In the genomic region with DNA sequence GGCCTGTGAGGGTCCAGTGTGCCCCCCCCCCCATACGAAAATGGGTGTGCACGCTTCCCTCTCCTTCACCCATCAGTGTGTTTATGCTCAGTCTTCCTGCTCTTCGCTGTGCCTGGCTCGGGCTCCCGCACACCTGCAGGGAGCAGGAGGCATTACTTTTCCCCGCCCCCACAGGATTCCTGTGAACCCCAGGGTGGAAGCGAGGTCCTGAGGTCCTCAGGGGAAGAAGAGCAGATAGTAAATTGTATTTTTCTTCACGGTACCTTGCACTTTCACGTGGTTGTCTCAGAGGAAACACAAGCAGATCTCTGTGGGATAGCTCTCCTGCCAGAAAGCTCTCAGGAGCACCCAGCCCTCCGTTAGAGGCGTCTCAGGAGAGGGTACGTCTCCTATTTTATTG, we compare ENCODE assay signal across 20 mouse cellular contexts.
DNase-seq lines count a peak whose midpoint lies in the region; ATAC-seq and TF ChIP-seq lines count a peak whose summit lies in the region.
"Had no signal": no experiment of that assay in that cellular context is flagged by ENCODE, and none has a peak within 500 bp of the region (broad histone marks: within the 10 kb centered on the region; RNA-seq: fewer than 3 reads in every experiment).

No protein-coding gene starts in this region.

- no peak for ATAC-seq in embryonic facial prominence, embryonic 15.5 days (ENCODE audit: insufficient number of reproducible peaks, low FRiP score, low TSS enrichment, low read depth)
- ATAC-seq in stomach, postnatal 0 days (ENCODE audit: low FRiP score, low TSS enrichment), result no peak
- ATAC-seq: CD4-positive, CD25-positive, alpha-beta regulatory T cell, adult 4 months; intestine, embryonic 16.5 days; liver, embryonic 12.5 days had no signal

- DNase-seq in heart, adult 2 months, result no peak
- no peak for DNase-seq in heart, adult 11 months
- DNase-seq in left cerebral cortex, adult 2 months (ENCODE audit: extremely low spot score in 1 of 2, low spot score in 2 of 2), result no peak
- DNase-seq in left cerebral cortex, postnatal 36 days (ENCODE audit: low spot score in 2 of 2), result no peak
- DNase-seq in stomach, postnatal 0 days (ENCODE audit: low spot score), result peak; percentile 22
- no peak for DNase-seq in layer of hippocampus, postnatal 25 days (ENCODE audit: extremely low spot score in 1 of 2, low spot score in 1 of 2)
- DNase-seq: adrenal gland, postnatal 10 days; cerebellum, adult 18-20 months; cerebellum, postnatal 25 days; kidney, postnatal 14 days; lung, adult 18-20 months; lung, postnatal 10 days had no signal

- 61% methylated on average over 12 of the region's 12 CpGs for WGBS in heart, adult 2 months
- 28% methylated on average over 12 of the region's 12 CpGs for WGBS in embryonic facial prominence, embryonic 15.5 days
- WGBS in stomach, postnatal 0 days, result 30% methylated on average over 12 of the region's 12 CpGs

- intact Hi-C loops in heart, adult 2 months (cut with DNase I), result no loop called here
- intact Hi-C loops in left cerebral cortex, adult 2 months (cut with DNase I), result no loop called here
- intact Hi-C loops in left cerebral cortex, postnatal 36 days (cut with DNase I), result no loop called here

- no peak overlapping the region for H3K9ac ChIP-seq in heart, adult 2 months (ENCODE audit: low read depth, low read length)
- H3K9ac ChIP-seq in embryonic facial prominence, embryonic 15.5 days, result no peak overlapping the region
- H3K9ac ChIP-seq in stomach, postnatal 0 days (ENCODE audit: low read length), result peak overlapping the region; percentile 23; the same call in 1 of the 2 replicates
- H3K9ac ChIP-seq: forebrain, embryonic 12.5 days; hindbrain, embryonic 15.5 days; liver, embryonic 12.5 days had no signal

- peak overlapping the region; percentile 43 for H3K27ac ChIP-seq in heart, adult 2 months
- peak overlapping the region; percentile 70 for H3K27ac ChIP-seq in left cerebral cortex, adult 2 months
- peak overlapping the region; percentile 69 for H3K27ac ChIP-seq in embryonic facial prominence, embryonic 15.5 days (replicated peaks)
- peak overlapping the region; percentile 84 for H3K27ac ChIP-seq in stomach, postnatal 0 days (replicated peaks)
- H3K27ac ChIP-seq: forebrain, embryonic 12.5 days; hindbrain, embryonic 15.5 days; liver, embryonic 12.5 days; midbrain, embryonic 10.5 days had no signal

- no peaks in the 10 kb centered on the region for H3K4me1 ChIP-seq in heart, adult 2 months (ENCODE audit: control insufficient read depth, insufficient read depth, low read length)
- peaks cover 38% of the 10 kb centered on the region for H3K4me1 ChIP-seq in embryonic facial prominence, embryonic 15.5 days
- peaks cover 4% of the 10 kb centered on the region; the same call in 1 of the 2 replicates for H3K4me1 ChIP-seq in stomach, postnatal 0 days (replicated peaks; ENCODE audit: control insufficient read depth, insufficient read depth)
- H3K4me1 ChIP-seq: liver, embryonic 12.5 days had no signal

- no peaks in the 10 kb centered on the region for H3K27me3 ChIP-seq in heart, adult 2 months (ENCODE audit: control insufficient read depth, insufficient read depth, low read length)
- no peaks in the 10 kb centered on the region for H3K27me3 ChIP-seq in embryonic facial prominence, embryonic 15.5 days
- no peaks in the 10 kb centered on the region for H3K27me3 ChIP-seq in stomach, postnatal 0 days (ENCODE audit: control insufficient read depth, insufficient read depth, low read length)
- H3K27me3 ChIP-seq: hindbrain, embryonic 15.5 days; liver, embryonic 12.5 days had no signal

- TF ChIP-seq POLR2A in heart, adult 2 months (IDR thresholded peaks at IDR 0.05; ENCODE audit: insufficient read depth, low read depth, low read length), result no peak

- H3K9me3 ChIP-seq in embryonic facial prominence, embryonic 15.5 days (replicated peaks), result no peaks in the 10 kb centered on the region
- H3K9me3 ChIP-seq in stomach, postnatal 0 days (ENCODE audit: control insufficient read depth, low read length), result no peaks in the 10 kb centered on the region
- H3K9me3 ChIP-seq: forebrain, embryonic 12.5 days; hindbrain, embryonic 15.5 days; liver, embryonic 12.5 days; midbrain, embryonic 10.5 days had no signal

- H3K36me3 ChIP-seq in heart, adult 2 months (ENCODE audit: control insufficient read depth, insufficient read depth, low read length), result no peaks in the 10 kb centered on the region
- H3K36me3 ChIP-seq in embryonic facial prominence, embryonic 15.5 days, result no peaks in the 10 kb centered on the region
- no peaks in the 10 kb centered on the region for H3K36me3 ChIP-seq in stomach, postnatal 0 days (ENCODE audit: control insufficient read depth, insufficient read depth, low read length)
- H3K36me3 ChIP-seq: forebrain, embryonic 12.5 days; hindbrain, embryonic 15.5 days; liver, embryonic 12.5 days; midbrain, embryonic 10.5 days had no signal

- no peak for TF ChIP-seq CTCF in heart, adult 2 months (IDR thresholded peaks at IDR 0.05)
- TF ChIP-seq CTCF in left cerebral cortex, adult 2 months (IDR thresholded peaks at IDR 0.05), result no peak
- TF ChIP-seq CTCF in stomach, postnatal 0 days (IDR thresholded peaks at IDR 0.05; ENCODE audit: low read depth), result peak; percentile 15; the same call in 1 of the 2 replicates

- TF ChIP-seq EP300 in heart, adult 2 months (IDR thresholded peaks at IDR 0.05; ENCODE audit: insufficient read depth, low read depth, low read length), result no peak
- no peak for TF ChIP-seq EP300 in stomach, postnatal 0 days (optimal IDR thresholded peaks at IDR 0.05)

- H3K4me3 ChIP-seq in heart, adult 2 months, result no peak overlapping the region
- no peak overlapping the region for H3K4me3 ChIP-seq in left cerebral cortex, adult 2 months
- H3K4me3 ChIP-seq in embryonic facial prominence, embryonic 15.5 days (replicated peaks), result no peak overlapping the region
- H3K4me3 ChIP-seq in stomach, postnatal 0 days (ENCODE audit: low read depth, low read length), result no peak overlapping the region
- H3K4me3 ChIP-seq: forebrain, embryonic 12.5 days; hindbrain, embryonic 15.5 days; liver, embryonic 12.5 days; midbrain, embryonic 10.5 days had no signal

- no peaks in the 10 kb centered on the region for H3K79me2 ChIP-seq in heart, adult 2 months (replicated peaks; ENCODE audit: control insufficient read depth, insufficient read depth, low read length)

- no peak overlapping the region for H3K4me2 ChIP-seq in embryonic facial prominence, embryonic 15.5 days (replicated peaks)
- H3K4me2 ChIP-seq in stomach, postnatal 0 days (replicated peaks; ENCODE audit: low read depth), result no peak overlapping the region
- H3K4me2 ChIP-seq: forebrain, embryonic 12.5 days; heart, embryonic 11.5 days; hindbrain, embryonic 15.5 days; liver, embryonic 12.5 days had no signal
